Mouse (Mus musculus) hematopoietic stem cell, adult 5-6 weeks (primary cell): Measurements from ENCODE around the gene H60c. TPM values are rescaled to one million over a fixed set of nuclear protein-coding genes. Genes with fewer than 3 reads are reported as not detected.
"Not testable (repeated sequence)": the region's sequence is repeated elsewhere in the genome, so short reads cannot be mapped to it uniquely, and the experiment has no call there.

ENCODE experiments used
- ATAC-seq, 2 experiments: fragments of 125-278 bp in 1 of 2; replicated peaks in 1 of 2; 2 replicates each; pipeline ENCODE4 v1.8.0; 2016 to 2017; ENCODE audit warnings: inconsistent platforms in 2 of 2, mild to moderate bottlenecking in 2 of 2, moderate number of reproducible peaks in 2 of 2, low read depth in 1 of 2, moderate TSS enrichment in 1 of 2; ENCODE audit not compliant: low FRiP score in 2 of 2, poor library complexity in 2 of 2, severe bottlenecking in 2 of 2, insufficient read depth in 1 of 2, low TSS enrichment in 1 of 2
- total RNA-seq: library from RNA; stranded (forward); fragments of 172-1452, 232-1000 nt; gene quantifications from 2 replicates; pipeline ENCODE4 v1.2.3, GENCODE M21; 2017

H60c gene
- total RNA-seq: not detected in 2 replicates

DNA sequence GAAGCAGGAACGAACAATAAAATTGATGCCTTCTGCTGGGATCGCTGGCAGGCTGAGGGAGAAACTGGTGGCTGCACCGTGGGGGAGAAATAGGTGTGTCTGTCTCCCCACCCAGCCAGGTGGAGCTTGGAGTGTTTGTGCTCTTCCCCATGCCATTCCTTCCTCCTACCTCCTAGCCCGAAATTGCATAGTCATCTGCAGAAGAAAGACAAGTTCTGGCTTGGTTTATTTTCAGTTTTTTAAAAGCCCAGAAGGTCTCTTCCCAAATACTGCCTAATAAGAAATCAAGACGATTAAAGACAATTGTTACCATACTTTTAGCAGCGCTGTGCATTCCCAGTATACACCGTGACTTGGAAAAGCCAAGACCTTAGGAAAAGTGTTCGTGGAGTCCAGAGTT lies at the start of gene H60c:
Gene H60c (minus strand): TSS at position 101 of the 400 bp plus-strand sequence.
- ATAC-seq: no peak

DNA sequence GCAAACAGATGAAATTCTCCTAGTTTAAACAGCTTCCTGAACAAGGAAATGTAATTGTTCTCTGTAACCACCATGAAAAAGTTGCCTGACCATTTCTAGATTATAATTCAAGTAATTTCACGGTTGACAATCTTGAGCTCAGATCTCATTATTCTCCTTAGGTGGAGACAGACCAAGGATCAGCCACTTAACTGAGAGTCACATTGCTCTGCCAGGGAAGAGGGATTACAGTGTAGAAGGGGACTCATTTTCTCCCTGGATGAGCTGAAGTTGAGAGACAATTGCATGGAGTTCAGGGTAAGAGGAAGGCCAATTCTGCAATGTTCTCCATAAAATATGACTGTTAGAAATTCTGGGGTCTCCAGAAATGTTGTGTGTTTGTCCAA lies 41.2 kb upstream of the H60c start:
- ATAC-seq: no peak

DNA sequence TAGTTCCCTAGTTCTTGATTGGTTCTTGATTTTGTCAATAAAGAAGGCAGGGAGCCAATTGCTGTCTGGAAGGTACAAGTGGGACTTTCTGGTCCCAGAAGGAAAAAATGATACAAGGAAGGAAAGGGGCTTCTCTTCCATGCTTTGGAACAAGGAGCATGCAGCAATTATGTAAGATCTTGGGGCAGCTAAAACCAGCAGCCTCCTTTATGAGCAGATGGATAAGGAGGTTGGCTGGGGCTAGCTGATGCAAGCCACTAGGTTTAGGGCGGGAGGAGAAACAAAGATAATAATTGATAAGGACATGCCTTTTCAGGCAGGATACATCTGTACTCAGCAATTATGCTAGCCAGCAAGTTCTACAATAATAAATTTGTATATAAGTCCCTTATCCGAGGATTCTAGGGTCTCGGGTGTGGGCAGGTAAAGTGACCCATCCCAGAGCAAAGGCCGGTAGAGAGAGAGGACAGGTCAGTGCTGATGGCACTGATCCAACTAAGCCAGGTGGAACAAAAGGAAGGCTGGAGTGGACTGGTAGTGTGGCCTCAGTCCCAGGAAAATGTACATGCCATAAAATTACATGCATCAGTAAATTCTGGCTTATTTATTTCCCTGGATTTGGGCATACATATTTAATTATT lies 40.7 kb upstream of the H60c start:
- ATAC-seq: no peak

DNA sequence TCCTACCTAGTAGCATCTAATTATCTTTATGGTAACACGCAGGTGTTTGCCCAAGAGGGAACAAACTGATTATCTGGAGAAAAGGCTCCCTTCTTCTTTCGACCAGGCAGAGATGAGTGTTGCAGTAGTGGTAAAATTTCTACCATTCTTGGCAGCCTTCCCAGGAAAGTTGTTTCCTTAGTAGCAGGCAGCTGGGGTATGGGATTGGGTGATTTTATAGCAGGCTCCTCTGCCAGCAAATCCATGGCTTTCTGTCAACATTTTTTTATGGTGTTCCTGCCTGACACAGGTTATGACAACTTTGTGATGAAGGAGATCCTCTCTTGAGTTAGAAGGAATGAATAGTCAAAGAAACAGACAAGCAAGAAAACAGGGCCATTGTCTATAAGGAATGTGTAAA lies 40.2 kb upstream of the H60c start:
- ATAC-seq: peak; percentile 36 to 49; a peak in 2 of 4 replicates

DNA sequence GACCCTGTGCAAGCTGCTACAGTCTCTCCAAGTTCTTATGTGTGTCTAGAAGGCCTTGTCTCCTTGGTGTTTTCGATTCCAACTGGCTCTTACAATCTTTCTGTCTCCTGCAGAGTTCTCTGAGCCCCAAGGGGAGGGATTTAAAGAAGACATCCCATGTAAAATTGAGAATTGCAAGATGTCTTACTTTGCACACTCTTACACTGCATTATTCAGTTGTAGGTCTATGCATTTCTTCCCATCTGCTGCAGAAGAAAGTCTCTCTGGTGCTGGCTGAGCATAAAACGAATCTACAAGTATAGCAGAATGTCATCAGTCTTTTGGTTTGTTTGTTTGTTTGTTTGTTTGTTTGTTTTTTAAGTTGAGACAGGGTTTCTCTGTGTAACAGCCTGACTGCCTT lies 26.4 kb upstream of the H60c start:
- no peak for ATAC-seq

DNA sequence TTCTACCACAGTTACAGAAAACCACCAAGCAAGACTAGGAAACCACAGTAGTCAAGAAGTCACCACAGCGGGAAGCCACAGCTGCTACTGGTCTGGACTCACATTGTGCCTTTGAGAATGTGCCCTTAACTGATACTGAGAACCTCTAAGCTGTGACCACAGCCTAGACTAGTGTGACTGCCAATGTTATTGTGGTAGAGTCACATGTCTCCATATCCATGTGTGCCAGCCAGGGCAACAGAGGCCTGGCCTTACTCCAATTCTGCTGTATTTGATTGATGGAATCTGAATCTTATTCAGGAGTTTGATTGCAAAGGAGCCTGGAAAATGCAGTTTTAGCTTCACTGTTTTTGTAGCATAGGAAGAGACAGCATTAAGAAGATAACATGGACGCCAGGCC lies 13.5 kb upstream of the H60c start:
- peak; percentile 100 for ATAC-seq

DNA sequence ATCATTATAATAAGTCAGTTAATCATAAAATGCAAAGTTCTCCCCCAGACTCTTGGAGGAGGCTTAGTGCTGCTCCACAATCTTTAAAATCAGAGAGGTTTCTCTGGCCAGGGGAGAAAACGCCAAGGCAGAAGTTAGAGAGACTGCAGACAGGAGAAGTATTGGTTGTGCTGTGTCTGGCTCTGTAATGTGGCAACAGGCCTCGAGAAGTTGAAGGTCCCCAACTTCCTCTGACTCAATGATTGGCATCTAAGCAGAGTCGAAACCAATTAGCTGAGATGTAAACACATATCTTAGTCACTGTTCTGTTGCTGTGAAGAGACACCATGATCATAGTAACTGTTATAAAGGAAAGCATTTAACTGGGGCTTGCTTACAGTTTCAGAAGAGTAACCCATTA lies 6.5 kb upstream of the H60c start:
- ATAC-seq: peak in 1 of 2 experiments; percentile 63; a peak in 2 of 4 replicates

DNA sequence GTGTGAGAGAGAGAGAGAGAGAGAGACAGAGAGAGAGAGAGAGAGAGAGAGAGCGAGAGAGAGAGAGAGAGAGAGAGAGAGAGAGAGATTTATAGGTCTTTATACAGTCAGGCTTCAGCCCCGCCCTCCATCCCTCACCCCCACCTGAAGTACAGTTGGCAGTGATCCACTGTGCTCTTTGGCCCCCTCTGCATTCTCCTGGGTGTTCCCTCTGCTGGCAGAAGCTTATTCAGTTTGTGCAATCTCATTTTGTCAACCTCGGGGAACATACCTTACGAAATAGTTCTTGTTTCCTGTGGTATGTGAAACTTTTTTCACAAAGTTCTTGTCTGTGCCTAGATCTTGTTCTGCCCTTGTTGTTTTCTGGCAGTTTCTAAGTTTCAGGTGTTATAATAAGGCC lies 3.5 kb upstream of the H60c start:
- ATAC-seq: peak; percentile 80 to 86

DNA sequence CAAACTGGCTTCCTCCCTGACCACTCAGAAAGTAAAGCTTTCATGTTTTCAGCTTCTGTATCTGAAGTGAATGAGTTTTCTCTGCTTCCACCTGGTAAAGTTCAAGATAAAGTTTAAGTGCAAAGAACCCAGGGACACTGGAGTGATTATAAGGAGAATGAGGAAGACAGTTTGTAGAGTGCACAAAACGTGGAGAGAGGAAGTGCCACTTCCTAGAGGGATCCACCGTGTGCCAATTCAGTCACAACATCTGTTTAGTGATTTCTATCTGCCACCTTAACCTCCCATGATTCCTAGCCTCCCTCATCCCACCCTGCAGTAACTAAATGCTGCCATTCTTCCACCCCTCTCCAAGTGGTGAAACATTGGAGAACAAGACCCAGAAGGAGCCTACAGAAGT lies 842 bp downstream of the H60c start:
- no peak for ATAC-seq

DNA sequence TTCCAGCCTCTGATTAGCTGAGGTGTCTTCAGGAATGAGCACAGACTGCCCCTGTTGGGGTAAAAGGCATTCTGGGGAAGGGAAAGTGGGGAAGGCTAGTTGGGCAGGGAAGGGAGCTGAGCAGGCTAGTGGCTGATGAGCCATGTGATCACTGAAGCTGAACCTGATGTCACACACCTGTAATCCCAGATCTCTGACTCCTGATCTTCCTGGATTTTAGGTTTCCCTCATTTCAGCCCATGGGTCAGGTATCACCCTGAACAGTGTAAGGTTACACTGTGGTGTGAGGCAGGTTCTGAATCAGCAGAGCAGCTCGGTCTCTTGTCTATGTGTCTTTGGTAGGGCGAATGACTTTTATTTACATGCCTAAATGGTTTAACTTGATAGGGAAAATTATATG lies 4.8 kb downstream of the H60c start:
- ATAC-seq: no peak

DNA sequence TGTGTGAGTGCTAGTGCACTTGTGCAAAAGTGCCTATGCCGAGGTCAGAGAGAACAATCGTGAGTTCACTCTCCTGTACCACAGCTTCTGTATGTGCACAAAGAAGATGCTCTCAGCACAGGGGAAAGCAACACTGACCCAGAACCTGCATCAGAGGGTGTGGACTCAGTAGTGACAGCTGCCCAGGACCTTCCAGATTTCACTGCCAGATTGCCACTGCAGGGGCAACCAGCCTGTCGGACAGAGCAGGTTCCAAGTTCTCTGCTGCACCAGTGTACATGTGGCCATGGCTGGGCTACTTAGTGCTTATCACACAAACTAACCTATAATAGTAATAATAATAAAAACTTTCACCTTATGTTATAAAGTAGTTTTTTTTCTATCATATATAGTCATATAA lies 10.2 kb downstream of the H60c start:
- peak in 1 of 2 experiments; percentile 7; a peak in 1 of 4 replicates for ATAC-seq

DNA sequence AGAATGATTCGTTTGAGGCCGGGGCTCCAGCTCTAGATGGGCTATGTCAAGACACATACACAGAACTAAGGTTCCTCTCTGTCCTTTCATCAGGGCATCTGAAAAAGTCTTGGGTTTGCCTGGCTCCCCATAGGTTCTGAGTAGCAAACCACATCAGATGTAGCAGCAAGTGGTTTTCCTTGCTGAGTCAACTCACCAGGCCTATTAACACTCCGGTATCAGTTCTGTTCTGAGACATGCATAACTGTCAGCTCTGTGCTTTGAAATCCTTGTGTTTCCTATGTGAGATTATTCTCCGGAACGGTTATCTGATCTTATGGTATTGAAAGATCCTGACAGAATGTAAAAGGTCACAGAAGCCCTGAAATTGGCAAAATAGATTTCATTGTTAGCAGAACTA lies 29.1 kb downstream of the H60c start:
- ATAC-seq: not testable (repeated sequence)

DNA sequence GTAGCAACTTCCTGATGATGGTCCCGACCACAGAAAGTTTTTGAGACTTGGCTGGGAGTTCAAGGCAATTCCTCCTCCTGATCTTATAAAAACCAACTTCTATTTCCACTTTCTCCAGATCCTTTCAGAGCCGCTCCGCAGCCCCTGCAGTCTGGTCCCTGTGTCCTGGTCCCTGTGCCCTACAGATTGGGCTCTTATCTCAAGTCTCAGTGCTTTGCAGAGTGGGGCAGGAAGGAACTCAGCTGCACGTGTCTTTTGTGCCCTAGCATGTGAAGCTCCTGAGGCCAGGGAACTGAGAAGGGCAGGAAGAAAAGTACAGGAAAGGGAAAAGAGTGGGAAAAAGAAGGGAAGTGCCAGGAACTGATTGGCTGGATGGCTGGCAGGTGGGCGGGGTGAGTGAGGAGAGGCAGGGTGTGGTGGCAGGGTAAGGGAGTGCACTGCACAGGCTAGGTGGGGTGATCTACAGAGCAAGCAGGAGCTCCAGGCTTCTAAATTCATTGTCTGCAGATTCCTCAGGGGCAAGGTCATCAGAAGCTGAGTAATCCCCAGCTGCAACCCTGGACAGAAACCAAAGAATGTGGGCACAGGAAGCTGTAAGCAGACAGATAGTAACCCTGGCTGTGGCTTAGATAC lies 30.8 kb downstream of the H60c start:
- ATAC-seq: peak; percentile 80 to 85

DNA sequence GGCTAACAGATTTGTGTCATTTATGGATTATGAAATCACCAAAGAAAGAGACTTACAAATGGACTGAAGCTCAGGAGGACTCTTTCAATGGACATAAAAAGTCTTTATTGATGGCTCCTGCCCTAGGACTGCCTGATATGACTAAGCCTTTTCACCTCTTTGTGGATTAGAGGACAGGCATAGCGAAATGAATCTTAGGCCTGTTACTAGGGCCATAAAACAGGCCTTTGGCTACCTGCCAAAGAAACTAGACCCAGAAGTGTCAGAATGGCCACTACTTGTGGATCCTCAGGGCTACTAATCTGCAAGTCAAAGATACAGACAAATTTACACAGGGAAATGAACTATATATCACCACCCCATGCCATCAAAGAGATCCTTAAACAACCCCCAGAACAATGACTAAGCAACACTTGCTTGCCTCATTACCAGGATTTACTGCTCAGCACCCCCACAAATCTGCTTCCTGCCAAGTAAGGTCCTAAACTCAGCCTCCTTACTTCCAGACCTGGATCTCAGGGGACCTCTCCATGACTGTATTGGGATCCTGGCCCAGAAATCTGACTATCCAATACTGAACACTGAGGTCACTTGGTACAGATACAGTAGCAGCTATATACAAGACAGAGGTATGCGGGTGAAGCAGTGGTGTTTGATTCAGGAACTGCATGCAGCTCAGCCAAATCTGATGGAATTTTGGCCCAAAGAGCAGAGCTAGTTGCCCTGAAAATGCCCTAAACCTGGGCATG lies 39.0 kb downstream of the H60c start:
- peak; percentile 60 to 81 for ATAC-seq

Other genes with a start within 250 kb of the H60c start
- not detected in 2 replicates for gene Ppp1r14c, start 98.3 kb upstream of the H60c start, total RNA-seq